Mouse (Mus musculus) neural tube, embryonic 11.5 days (tissue): ENCODE results near the gene Lats1. TPM values are rescaled to one million over a fixed set of nuclear protein-coding genes. Genes with fewer than 3 reads are reported as not detected.
"Not testable (repeated sequence)": the region's sequence is repeated elsewhere in the genome, so short reads cannot be mapped to it uniquely, and the experiment has no call there.

Source experiments
- ATAC-seq: fragments of 200-750 bp; cut with Nextera tagmentation; 2 replicates; pipeline ENCODE4 v1.8.0; 2017; ENCODE audit warnings: moderate number of reproducible peaks, mild to moderate bottlenecking, moderate TSS enrichment, moderate library complexity; ENCODE audit not compliant: insufficient read depth, low FRiP score, low TSS enrichment
- DNase-seq: peaks from one replicate; pipeline ENCODE4 v3.0.0-alpha.2; 2015; ENCODE audit warnings: low spot score
- H3K27ac ChIP-seq: fragments of 300-500 bp; sonication (generic); 2 replicates; pipeline ENCODE4 v1.5.1; 2014; ENCODE audit warnings: low read depth, mild to moderate bottlenecking, low read length
- H3K27me3 ChIP-seq: fragments of 300-500 bp; sonication (generic); 2 replicates; pipeline ENCODE4 v1.6.1; 2014; ENCODE audit warnings: mild to moderate bottlenecking, low read length, mixed read lengths; ENCODE audit not compliant: control insufficient read depth, insufficient read depth
- H3K36me3 ChIP-seq: fragments of 300-500 bp; sonication (generic); 2 replicates; pipeline ENCODE4 v1.6.1; 2014; ENCODE audit warnings: mild to moderate bottlenecking, low read length, moderate library complexity, mixed read lengths; ENCODE audit not compliant: control insufficient read depth, insufficient read depth
- H3K4me1 ChIP-seq: fragments of 300-500 bp; sonication (generic); 2 replicates; pipeline ENCODE4 v1.6.1; 2014; ENCODE audit warnings: low read length, mixed read lengths; ENCODE audit not compliant: control insufficient read depth, insufficient read depth
- H3K4me2 ChIP-seq: fragments of 300-500 bp; sonication (generic); 2 replicates; pipeline ENCODE4 v1.6.1; 2014; ENCODE audit warnings: low read depth, mild to moderate bottlenecking, moderate library complexity
- H3K4me3 ChIP-seq: fragments of 300-500 bp; sonication (generic); 2 replicates; pipeline ENCODE4 v1.5.1; 2014; ENCODE audit warnings: low read depth, low read length
- H3K9ac ChIP-seq: fragments of 300-500 bp; sonication (generic); 2 replicates; pipeline ENCODE4 v1.6.1; 2014; ENCODE audit warnings: mild to moderate bottlenecking, low read length
- H3K9me3 ChIP-seq: fragments of 300-500 bp; sonication (generic); 2 replicates; pipeline ENCODE4 v1.6.1; 2016; ENCODE audit warnings: low read length; ENCODE audit not compliant: control insufficient read depth
- WGBS: fragments of 180-500 bp; shearing (Covaris S2); extraction: QIAGEN DNeasy Blood & Tissue Kit; methylation state at CpG from one replicate; pipeline ENCODE4 v1.1.7; 2014; 5-methylcytosine and 5-hydroxymethylcytosine counted together
- polyA plus RNA-seq: library from polyadenylated mRNA; unstranded; fragments of >200 nt; fragmentation: Nextera tagmentation; extraction: Ambion mirVana; gene quantifications from 2 replicates; pipeline ENCODE4 v1.2.1, GENCODE M21; 2014

The Lats1 gene
- polyA plus RNA-seq, 1 experiment from 2014 or later = 14.2 TPM

DNA sequence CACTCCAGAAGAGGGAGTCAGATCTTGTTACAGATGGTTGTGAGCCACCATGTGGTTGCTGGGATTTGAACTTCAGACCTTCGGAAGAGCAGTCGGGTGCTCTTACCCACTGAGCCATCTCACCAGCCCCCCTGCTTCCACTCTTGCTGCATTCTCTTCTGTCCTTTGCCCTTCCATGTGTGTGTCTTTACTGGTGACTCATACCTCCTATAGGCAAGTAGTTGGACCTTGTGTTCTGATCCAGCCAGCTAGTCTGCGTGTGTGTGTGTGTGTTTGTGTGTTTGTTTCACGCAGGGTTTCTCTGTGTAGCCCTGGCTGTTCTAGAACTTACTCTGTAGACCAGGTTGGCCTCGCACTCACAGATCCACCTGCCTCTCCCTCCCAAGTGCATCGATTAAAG, 64.5 kb downstream of the Lats1 start:
- H3K4me3 ChIP-seq, H3K9ac ChIP-seq, H3K4me2 ChIP-seq, H3K4me1 ChIP-seq, ATAC-seq, H3K36me3 ChIP-seq, H3K9me3 ChIP-seq, H3K27ac ChIP-seq, DNase-seq, H3K27me3 ChIP-seq: not testable (repeated sequence)
- WGBS = 92% methylated on average over 5 of the region's 6 CpGs

- ATAC-seq (no peak), DNase-seq (no peak)
- Histone ChIP-seq H3K4me1 (no peaks in the 10 kb centered on the region), H3K9me3 (no peaks in the 10 kb centered on the region), H3K4me2 (no peak overlapping the region), H3K9ac (no peak overlapping the region), H3K27me3 (no peaks in the 10 kb centered on the region), H3K4me3 (no peak overlapping the region), H3K27ac (no peak overlapping the region), H3K36me3 (peaks cover 7% of the 10 kb centered on the region)
- 87% methylated on average over 6 of the region's 6 CpGs for WGBS
Measured at GRCm38 (mm10) chr10:7748752-7749151, 67.7 kb downstream of the Lats1 start.

DNA sequence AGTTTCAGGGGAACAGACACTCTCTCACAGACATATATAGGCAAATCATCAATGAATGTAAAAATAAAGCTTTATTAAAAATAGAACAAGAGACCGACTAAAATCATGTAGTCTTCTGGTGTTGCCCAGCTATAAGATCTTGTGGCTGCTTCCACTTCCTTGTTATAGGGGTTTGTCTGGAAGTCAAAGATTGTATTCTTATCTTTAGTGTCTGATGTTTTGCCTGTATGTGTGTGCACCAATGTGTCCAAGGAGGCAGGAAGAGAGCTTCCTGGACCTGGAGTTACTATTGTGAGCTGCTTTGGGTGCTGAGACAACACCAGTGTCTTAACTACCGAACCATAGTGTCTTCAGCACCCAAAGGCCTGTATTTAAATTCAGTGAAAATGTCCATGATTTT, 76.5 kb downstream of the Lats1 start:
- 95% methylated on average over 2 of the region's 2 CpGs for WGBS
- Histone ChIP-seq H3K27ac (no peak overlapping the region), H3K36me3 (peaks cover 15% of the 10 kb centered on the region), H3K4me2 (no peak overlapping the region), H3K4me3 (no peak overlapping the region), H3K4me1 (no peaks in the 10 kb centered on the region), H3K9ac (no peak overlapping the region), H3K27me3 (no peaks in the 10 kb centered on the region), H3K9me3 (no peaks in the 10 kb centered on the region)
- no peak for ATAC-seq
- no peak for DNase-seq

Other genes starting within 250 kb of the Lats1 start
- gene Ulbp1, start 207.6 kb upstream of the Lats1 start, polyA plus RNA-seq = 1.1 and 1.5 TPM in 2 replicates
- gene Lrp11, start 91.4 kb upstream of the Lats1 start, polyA plus RNA-seq = 9.6 and 11.5 TPM in 2 replicates
- 57.3 and 66.2 TPM in 2 replicates for gene Nup43, start 13.7 kb upstream of the Lats1 start, polyA plus RNA-seq
- gene Pcmt1, start 78 bp upstream of the Lats1 start, polyA plus RNA-seq = 145 TPM in 2 replicates
- 67.3 and 68.2 TPM in 2 replicates for gene Katna1, start 44.8 kb downstream of the Lats1 start, polyA plus RNA-seq
- 45.4 and 50.7 TPM in 2 replicates for gene Ginm1, start 111.6 kb downstream of the Lats1 start, polyA plus RNA-seq
- gene Ppil4, start 111.7 kb downstream of the Lats1 start, polyA plus RNA-seq = 48.5 and 51.6 TPM in 2 replicates
- gene Zc3h12d, start 151.3 kb downstream of the Lats1 start, polyA plus RNA-seq = 0.12 and 0.19 TPM in 2 replicates